Mouse (Mus musculus): ENCODE data around the gene Ankrd49. TPM values are rescaled to one million over a fixed set of nuclear protein-coding genes. Genes with fewer than 3 reads are reported as not detected.

The Ankrd49 gene
- 14.6 and 16.1 TPM in 2 replicates for polyA plus RNA-seq (2012; rRNA removed)

GRCm38 (mm10) chr9:14784039-14785002 is at the start of gene Ankrd49, which contains the start of gene Mre11a:
Gene Ankrd49 (minus strand): TSS chr9:14784856.
Gene Mre11a (plus strand): TSS chr9:14784654.

GRCm38 (mm10) chr9:14770803-14771471 is 13.7 kb downstream of the Ankrd49 start, which contains the start of gene 1700012B09Rik:
Gene 1700012B09Rik (minus strand): TSS chr9:14771030.

DNA sequence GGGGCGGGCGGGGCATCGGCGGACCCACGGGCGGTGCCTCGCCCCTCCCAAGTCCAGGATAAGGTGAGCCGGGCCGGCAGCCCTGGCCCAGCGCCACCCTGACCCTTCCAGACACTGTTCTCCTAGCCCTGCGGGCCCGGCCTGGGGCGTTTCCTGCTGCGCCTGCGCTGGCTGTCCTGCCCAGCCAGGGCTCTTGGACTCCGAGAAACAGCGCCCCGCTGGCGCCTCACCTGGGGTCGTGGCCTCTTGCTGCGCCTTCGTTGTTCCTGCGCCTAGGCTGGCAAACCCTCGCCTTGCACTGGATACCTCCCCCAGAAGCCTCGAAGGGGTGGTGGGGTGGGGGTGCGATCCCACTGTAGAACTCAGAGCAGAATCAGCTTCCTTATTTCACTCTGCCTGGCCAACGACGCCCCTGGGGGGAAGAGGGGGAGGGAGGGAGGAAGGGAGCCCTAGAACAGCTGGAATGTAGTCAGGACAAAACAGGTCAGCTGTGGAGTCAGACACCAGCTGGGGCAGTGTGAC is 32.6 kb downstream of the Ankrd49 start, which contains the start of gene Fut4:
Gene Fut4, minus strand, starts transcription at position 393 of the 522 bp plus-strand sequence.

GRCm38 (mm10) chr9:14740151-14740924 is 44.3 kb downstream of the Ankrd49 start, which contains the start of gene Piwil4:
Gene Piwil4 (minus strand): TSS chr9:14740733.

Other genes starting within 250 kb of the Ankrd49 start
- gene Amotl1, start 139.8 kb downstream of the Ankrd49 start, polyA plus RNA-seq (2012; rRNA removed): 1.9 and 2.1 TPM in 2 replicates
- gene Piwil4, start 44.1 kb downstream of the Ankrd49 start, polyA plus RNA-seq (2012; rRNA removed): 0.06 TPM in 2 replicates
- gene Fut4, start 32.5 kb downstream of the Ankrd49 start, polyA plus RNA-seq (2012; rRNA removed): 0.31 and 0.39 TPM in 2 replicates
- not detected in 2 replicates for gene 1700012B09Rik, start 13.8 kb downstream of the Ankrd49 start, polyA plus RNA-seq (2012; rRNA removed)
- 7.7 and 8.4 TPM in 2 replicates for gene Mre11a, start 202 bp downstream of the Ankrd49 start, polyA plus RNA-seq (2012; rRNA removed)
- 0.05 TPM in 1 of 2 replicates, not detected in the other for gene Gpr83, start 75.4 kb upstream of the Ankrd49 start, polyA plus RNA-seq (2012; rRNA removed)
- gene Izumo1r, start 119.1 kb upstream of the Ankrd49 start, polyA plus RNA-seq (2012; rRNA removed): not detected in 2 replicates